ENCODE assay signal across 15 mouse cellular contexts in genomic region chr12:16764776-16765445, GRCm38 (mm10). TPM values are rescaled to one million over a fixed set of nuclear protein-coding genes. Genes with fewer than 3 reads are reported as not detected.
DNase-seq lines count a peak whose midpoint lies in the region; ATAC-seq and TF ChIP-seq lines count a peak whose summit lies in the region.
"Had no signal": no experiment of that assay in that cellular context is flagged by ENCODE, and none has a peak within 500 bp of the region (broad histone marks: within the 10 kb centered on the region; RNA-seq: fewer than 3 reads in every experiment).

No protein-coding gene starts in this region.

- no peaks in the 10 kb centered on the region for H3K36me3 ChIP-seq in kidney, embryonic 15.5 days
- no peaks in the 10 kb centered on the region for H3K36me3 ChIP-seq in testis, adult 2 months (ENCODE audit: control insufficient read depth, insufficient read depth, low read length)
- H3K36me3 ChIP-seq: forebrain, embryonic 15.5 days; midbrain, embryonic 13.5 days had no signal

- H3K9ac ChIP-seq in kidney, embryonic 15.5 days = no peak overlapping the region
- H3K9ac ChIP-seq: forebrain, embryonic 15.5 days; midbrain, embryonic 13.5 days had no signal

- H3K27ac ChIP-seq in gastrocnemius, adult 2 months = 0 out of 2 replicates have a peak overlapping the region, but pooled peaks have one; percentile 0
- H3K27ac ChIP-seq in kidney, embryonic 15.5 days = no peak overlapping the region; the same call in 1 of the 2 replicates
- H3K27ac ChIP-seq in testis, adult 2 months (ENCODE audit: control insufficient read depth, insufficient read depth, low read depth, low read length) = peak overlapping the region; percentile 37; the same call in 1 of the 2 replicates
- H3K27ac ChIP-seq: forebrain, embryonic 15.5 days; midbrain, embryonic 13.5 days had no signal

- no peak overlapping the region for H3K4me2 ChIP-seq in kidney, embryonic 15.5 days
- H3K4me2 ChIP-seq: forebrain, embryonic 15.5 days; midbrain, embryonic 13.5 days had no signal

- no peak for TF ChIP-seq POLR2A in testis, adult 2 months (IDR thresholded peaks at IDR 0.05; ENCODE audit: control insufficient read depth, low read depth, low read length)

- ATAC-seq in kidney, embryonic 15.5 days (replicated peaks; ENCODE audit: low FRiP score) = peak; percentile 67
- ATAC-seq in activated CD4-positive, CD25-positive, alpha-beta regulatory T cell, adult 4 months = no peak
- ATAC-seq: forebrain, embryonic 15.5 days; midbrain, embryonic 13.5 days had no signal

- no peak overlapping the region for H3K4me3 ChIP-seq in gastrocnemius, adult 2 months
- no peak overlapping the region for H3K4me3 ChIP-seq in kidney, embryonic 15.5 days (replicated peaks)
- H3K4me3 ChIP-seq in testis, adult 2 months (ENCODE audit: control insufficient read depth, low read depth, low read length) = no peak overlapping the region
- H3K4me3 ChIP-seq: forebrain, embryonic 15.5 days; midbrain, embryonic 13.5 days had no signal

- H3K4me1 ChIP-seq in kidney, embryonic 15.5 days = peaks cover 21% of the 10 kb centered on the region
- H3K4me1 ChIP-seq in testis, adult 2 months (ENCODE audit: control insufficient read depth, insufficient read depth, low read length) = no peaks in the 10 kb centered on the region
- H3K4me1 ChIP-seq: forebrain, embryonic 15.5 days had no signal

- no peak for DNase-seq in gastrocnemius, adult 2 months
- DNase-seq in gastrocnemius, postnatal 36 days = no peak
- no peak for DNase-seq in kidney, adult 18-20 months
- peak; percentile 76 for DNase-seq in adrenal gland, postnatal 10 days
- DNase-seq in layer of hippocampus, postnatal 25 days (ENCODE audit: extremely low spot score in 1 of 2, low spot score in 1 of 2) = no peak
- DNase-seq: cerebellum, postnatal 10 days; kidney, adult 8-10 months; lung, adult 18-20 months; right cerebral cortex, postnatal 4 days; thymus, postnatal 25 days had no signal

- H3K9me3 ChIP-seq in kidney, embryonic 15.5 days (replicated peaks) = no peaks in the 10 kb centered on the region
- H3K9me3 ChIP-seq: forebrain, embryonic 15.5 days; midbrain, embryonic 13.5 days had no signal

- H3K27me3 ChIP-seq in kidney, embryonic 15.5 days = no peaks in the 10 kb centered on the region
- H3K27me3 ChIP-seq in testis, adult 2 months (ENCODE audit: control insufficient read depth, insufficient read depth, low read length) = no peaks in the 10 kb centered on the region
- H3K27me3 ChIP-seq: forebrain, embryonic 15.5 days; midbrain, embryonic 13.5 days had no signal

- 71% methylated on average over 12 of the region's 12 CpGs for WGBS in kidney, embryonic 15.5 days

- no peak for TF ChIP-seq CTCF in gastrocnemius, adult 2 months (IDR thresholded peaks at IDR 0.05)
- no peak for TF ChIP-seq CTCF in testis, adult 2 months (IDR thresholded peaks at IDR 0.05; ENCODE audit: control insufficient read depth, insufficient read depth, insufficient replicate concordance, low read depth, low read length)

- intact Hi-C loops in gastrocnemius, adult 2 months (cut with DNase I) = no loop called here
- intact Hi-C loops in gastrocnemius, postnatal 36 days (cut with DNase I) = no loop called here

RNA-seq across cellular contexts. Expression of gene Greb1, which starts 35.8 kb away (rescaled TPM):
- 1 to 10 TPM in 1 of 2 experiments, under 1 TPM in 1; 0.38 to 2.3 TPM for total RNA-seq in gastrocnemius, adult 2 months (2021)
- 1 to 10 TPM in 1 of 2 experiments, under 1 TPM in 1; 0.86 to 1.1 TPM for total RNA-seq in gastrocnemius, postnatal 36 days (2021)
- polyA plus RNA-seq in kidney, embryonic 15.5 days (2015; fragmentation: Nextera tagmentation; extraction: Ambion mirVana) = 4.3 and 6.1 TPM in 2 replicates
- total RNA-seq in adrenal gland, postnatal 10 days (2021) = 10 to 100 TPM; 19.3 to 37.1 TPM
- polyA plus RNA-seq in testis, adult 2 months (2012; rRNA removed) = 2.6 and 3.1 TPM in 2 replicates
- under 1 TPM; 0.85 to 0.91 TPM for total RNA-seq in layer of hippocampus, postnatal 25 days (2021)
- under 1 TPM in 1 of 2 experiments, not detected in 1; 0.12 TPM for polyA plus RNA-seq in activated CD4-positive, CD25-positive, alpha-beta regulatory T cell, adult 4 months (2017; shearing (Covaris generic))

RNA-seq across cellular contexts. Expression of gene E2f6, which starts 45.9 kb away (rescaled TPM):
- 100 to 1,000 TPM; 139 to 159 TPM for total RNA-seq in gastrocnemius, adult 2 months (2021)
- total RNA-seq in gastrocnemius, postnatal 36 days (2021) = 100 to 1,000 TPM; 116 to 120 TPM
- polyA plus RNA-seq in kidney, embryonic 15.5 days (2015; fragmentation: Nextera tagmentation; extraction: Ambion mirVana) = 44.5 and 46.5 TPM in 2 replicates
- 10 to 100 TPM; 27.5 to 43.8 TPM for total RNA-seq in adrenal gland, postnatal 10 days (2021)
- polyA plus RNA-seq in testis, adult 2 months (2012; rRNA removed) = 3.2 and 5.0 TPM in 2 replicates
- total RNA-seq in layer of hippocampus, postnatal 25 days (2021) = 10 to 100 TPM; 29.7 TPM
- polyA plus RNA-seq in activated CD4-positive, CD25-positive, alpha-beta regulatory T cell, adult 4 months (2017; shearing (Covaris generic)) = 1 to 10 TPM; 3.3 to 3.6 TPM

Comparison
In these comparisons a context has a peak if more than half of its experiments do, and no peak if none do; other contexts are left out.
1. RNA of gene Greb1, which starts 35.8 kb away (total RNA-seq): 19.3 to 37.1 TPM in adrenal gland, postnatal 10 days; 0.38 to 2.3 TPM in gastrocnemius, adult 2 months, 0.86 to 1.1 TPM in gastrocnemius, postnatal 36 days and 0.85 to 0.91 TPM in layer of hippocampus, postnatal 25 days; every median in the first group is over 4 times any median in the second.